Mouse (Mus musculus) heart, postnatal 25 days (tissue): Measurements from ENCODE around the gene Dus1l. TPM values are rescaled to one million over a fixed set of nuclear protein-coding genes. Genes with fewer than 3 reads are reported as not detected.
"Not testable (repeated sequence)": the region's sequence is repeated elsewhere in the genome, so short reads cannot be mapped to it uniquely, and the experiment has no call there.

Source experiments
- DNase-seq: peaks from one replicate; pipeline ENCODE4 v3.0.0; 2022; ENCODE audit warnings: low spot score
- intact Hi-C: fragments of 180-260 bp; cut with DNase I; formaldehyde crosslinking; loops from one replicate; pipeline ENCODE4 v1.15.1; 2025
- total RNA-seq, 2 experiments: library from RNA; stranded (reverse); gene quantifications; 2 replicates each; pipeline ENCODE4 v1.2.3; 2021

The Dus1l gene
- total RNA-seq, 2 experiments from 2014 or later: 26.8 to 27.8 TPM

- DNase-seq: peak; percentile 72
- intact Hi-C loops: loop anchor here (1.0 kb wide), 1 partner anchor 12 kb away; the partner anchor contains the start of gene Dus1l
Observed at GRCm38 (mm10) chr11:120784064-120784791, 12.0 kb downstream of the Dus1l start, which contains the start of the genes Rfng and Gps1. Gene Rfng (minus strand): TSS chr11:120784207. Gene Gps1 (plus strand): TSS chr11:120784272.

- no peak for DNase-seq
- intact Hi-C loops: loop anchor here (1.0 kb wide), 1 partner anchor 13 kb away; the partner anchor contains the start of gene Dus1l
Observed at GRCm38 (mm10) chr11:120783426-120784063, 12.7 kb downstream of the Dus1l start.

GRCm38 (mm10) chr11:120781361-120781760, 14.8 kb downstream of the Dus1l start:
- DNase-seq, intact Hi-C loops: not testable (repeated sequence)

GRCm38 (mm10) chr11:120779876-120780275, 16.3 kb downstream of the Dus1l start:
- no peak for DNase-seq
- intact Hi-C loops: loop anchor here (5.0 kb wide), 2 partner anchors 123 to 293 kb away; no protein-coding TSS in a partner anchor

GRCm38 (mm10) chr11:120777123-120777522, 19.1 kb downstream of the Dus1l start:
- intact Hi-C loops: loop anchor here (5.0 kb wide), 2 partner anchors 120 to 290 kb away; no protein-coding TSS in a partner anchor
- DNase-seq: no peak

- intact Hi-C loops: loop anchor here (1.0 to 5.0 kb wide), 3 partner anchors 56 to 289 kb away; no protein-coding TSS in a partner anchor
- peak; percentile 81 for DNase-seq
Observed at GRCm38 (mm10) chr11:120775774-120776469, 20.3 kb downstream of the Dus1l start.

- no peak for DNase-seq
- intact Hi-C loops: no loop called here
Observed at GRCm38 (mm10) chr11:120773463-120774190, 22.6 kb downstream of the Dus1l start.

- intact Hi-C loops: no loop called here
- DNase-seq: no peak
Observed at GRCm38 (mm10) chr11:120772749-120773148, 23.5 kb downstream of the Dus1l start.

GRCm38 (mm10) chr11:120768206-120768605, 28.0 kb downstream of the Dus1l start:
- DNase-seq: no peak
- intact Hi-C loops: no loop called here

GRCm38 (mm10) chr11:120767023-120767422, 29.2 kb downstream of the Dus1l start:
- intact Hi-C loops, DNase-seq: not testable (repeated sequence)

GRCm38 (mm10) chr11:120763121-120763999, 32.8 kb downstream of the Dus1l start:
- intact Hi-C loops, DNase-seq: not testable (repeated sequence)

- intact Hi-C loops, DNase-seq: not testable (repeated sequence)
Observed at GRCm38 (mm10) chr11:120762672-120763041, 33.5 kb downstream of the Dus1l start, which contains the start of gene Hmga1b. Gene Hmga1b (plus strand): TSS chr11:120762794.

- intact Hi-C loops: no loop called here
- DNase-seq: no peak
Observed at GRCm38 (mm10) chr11:120761811-120762671, 34.2 kb downstream of the Dus1l start.

- no peak for DNase-seq
- intact Hi-C loops: no loop called here
Observed at GRCm38 (mm10) chr11:120760236-120760635, 36.0 kb downstream of the Dus1l start.

- no peak for DNase-seq
- intact Hi-C loops: no loop called here
Observed at GRCm38 (mm10) chr11:120751606-120752005, 44.6 kb downstream of the Dus1l start.

GRCm38 (mm10) chr11:120749430-120749829, 46.8 kb downstream of the Dus1l start:
- no peak for DNase-seq
- intact Hi-C loops: no loop called here

- intact Hi-C loops: no loop called here
- DNase-seq: no peak
Observed at GRCm38 (mm10) chr11:120747974-120748373, 48.2 kb downstream of the Dus1l start.
